Mouse (Mus musculus): ENCODE results near the gene Mark2. TPM values are rescaled to one million over a fixed set of nuclear protein-coding genes. Genes with fewer than 3 reads are reported as not detected.

Gene Mark2
- polyA plus RNA-seq, 1 experiment from 2014 or later: 44.3 TPM

DNA sequence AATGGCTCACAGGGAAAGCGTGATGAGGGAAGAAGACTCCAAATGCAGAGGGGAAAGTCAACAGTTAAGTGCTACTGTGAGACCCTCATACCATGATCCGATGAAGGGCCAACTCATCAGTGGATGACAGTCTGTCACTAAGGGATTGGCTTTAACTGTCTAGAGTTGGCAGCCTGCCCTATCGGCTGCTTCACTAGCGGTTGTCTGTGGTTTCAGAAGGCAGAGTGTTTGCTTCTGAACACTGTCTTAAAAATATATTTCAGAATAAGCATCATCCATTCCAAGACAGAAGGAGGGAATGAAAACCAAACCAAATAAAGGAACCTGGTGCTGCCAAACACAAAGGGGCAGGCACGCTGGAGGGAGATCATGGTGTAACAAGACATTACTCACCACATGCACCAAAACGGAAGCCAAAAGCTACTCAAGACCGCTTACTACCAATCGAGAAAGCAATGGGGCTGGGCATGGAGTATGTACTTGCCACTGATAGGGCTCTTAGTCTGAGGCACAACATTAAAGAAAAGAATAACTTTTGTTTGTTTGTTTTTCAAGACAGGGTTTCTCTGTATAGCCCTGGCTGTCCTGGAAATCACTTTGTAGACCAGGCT is 26.6 kb downstream of the Mark2 start:
- H3K4me3 ChIP-seq (ENCODE audit: low read depth, low read length): no peak overlapping the region
- peaks cover 13% of the 10 kb centered on the region; the same call in 1 of the 2 replicates for H3K4me1 ChIP-seq (ENCODE audit: control insufficient read depth, insufficient read depth, low read length)
- no peaks in the 10 kb centered on the region for H3K36me3 ChIP-seq (ENCODE audit: control insufficient read depth, insufficient read depth, low read length)
- WGBS: 71% methylated on average over 8 of the region's 8 CpGs
- no peak overlapping the region for H3K4me2 ChIP-seq (ENCODE audit: low read depth, low read length)
- H3K27ac ChIP-seq (ENCODE audit: low read depth, low read length): no peak overlapping the region
- H3K9ac ChIP-seq (replicated peaks; ENCODE audit: low read depth, low read length): no peak overlapping the region
- no peaks in the 10 kb centered on the region for H3K27me3 ChIP-seq (ENCODE audit: control insufficient read depth, insufficient read depth, low read length)
- ATAC-seq (ENCODE audit: low read depth): no peak
- no peaks in the 10 kb centered on the region for H3K9me3 ChIP-seq (ENCODE audit: control insufficient read depth, low read length)

DNA sequence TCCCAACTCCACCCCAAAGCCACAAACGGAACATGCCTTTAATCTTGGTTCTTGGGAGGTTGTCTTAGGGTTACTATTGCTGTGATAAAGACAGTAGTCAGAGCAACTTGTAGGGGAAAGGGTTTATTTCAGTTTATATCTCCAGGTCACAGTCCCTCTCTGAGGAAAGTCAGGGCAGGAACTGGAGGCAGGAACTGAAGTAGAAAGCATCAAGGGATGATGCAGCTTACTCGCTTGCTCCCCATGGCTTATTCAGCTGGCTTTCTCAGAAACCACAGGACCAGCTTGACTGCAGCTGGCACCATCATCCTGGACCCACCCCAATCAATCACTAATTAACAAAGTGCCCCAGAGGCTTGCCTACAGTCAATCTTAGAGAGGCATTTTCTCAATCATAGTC is 28.0 kb downstream of the Mark2 start:
- no peak for ATAC-seq (ENCODE audit: low read depth)
- Histone ChIP-seq H3K4me2 (ENCODE audit: low read depth, low read length) (no peak overlapping the region), H3K4me1 (ENCODE audit: control insufficient read depth, insufficient read depth, low read length) (peaks cover 21% of the 10 kb centered on the region; the same call in 1 of the 2 replicates), H3K27ac (ENCODE audit: low read depth, low read length) (no peak overlapping the region), H3K4me3 (ENCODE audit: low read depth, low read length) (no peak overlapping the region), H3K9me3 (ENCODE audit: control insufficient read depth, low read length) (no peaks in the 10 kb centered on the region), H3K9ac (replicated peaks; ENCODE audit: low read depth, low read length) (no peak overlapping the region), H3K27me3 (ENCODE audit: control insufficient read depth, insufficient read depth, low read length) (no peaks in the 10 kb centered on the region), H3K36me3 (ENCODE audit: control insufficient read depth, insufficient read depth, low read length) (no peaks in the 10 kb centered on the region)
- 83% methylated on average over 2 of the region's 2 CpGs for WGBS

DNA sequence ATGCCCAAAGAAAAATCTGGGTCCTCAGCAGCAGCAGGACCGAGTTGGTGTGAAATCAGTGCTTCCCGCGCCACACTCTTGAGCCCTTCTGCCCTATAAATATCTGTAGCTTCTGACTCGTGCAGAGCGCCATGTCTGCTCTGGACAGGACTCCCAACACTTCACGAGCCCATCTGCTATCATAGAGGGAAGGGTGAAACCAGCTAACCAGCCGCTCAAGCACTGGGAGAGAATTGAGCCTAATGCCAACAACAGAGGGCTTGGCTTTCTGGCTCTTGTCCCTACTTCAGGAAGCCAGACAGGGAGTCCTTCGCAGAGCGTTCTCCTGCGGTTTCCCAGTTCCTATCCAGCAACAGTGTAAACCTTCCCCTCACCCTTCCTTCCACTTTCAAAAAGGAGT is 30.4 kb downstream of the Mark2 start:
- no peak overlapping the region for H3K9ac ChIP-seq (replicated peaks; ENCODE audit: low read depth, low read length)
- H3K9me3 ChIP-seq (ENCODE audit: control insufficient read depth, low read length): no peaks in the 10 kb centered on the region
- H3K4me1 ChIP-seq (ENCODE audit: control insufficient read depth, insufficient read depth, low read length): peaks cover 34% of the 10 kb centered on the region
- 49% methylated on average over 10 of the region's 10 CpGs for WGBS
- ATAC-seq (ENCODE audit: low read depth): no peak
- no peak overlapping the region for H3K4me3 ChIP-seq (ENCODE audit: low read depth, low read length)
- no peak overlapping the region for H3K27ac ChIP-seq (ENCODE audit: low read depth, low read length)
- H3K36me3 ChIP-seq (ENCODE audit: control insufficient read depth, insufficient read depth, low read length): no peaks in the 10 kb centered on the region
- H3K4me2 ChIP-seq (ENCODE audit: low read depth, low read length): no peak overlapping the region
- no peaks in the 10 kb centered on the region for H3K27me3 ChIP-seq (ENCODE audit: control insufficient read depth, insufficient read depth, low read length)

DNA sequence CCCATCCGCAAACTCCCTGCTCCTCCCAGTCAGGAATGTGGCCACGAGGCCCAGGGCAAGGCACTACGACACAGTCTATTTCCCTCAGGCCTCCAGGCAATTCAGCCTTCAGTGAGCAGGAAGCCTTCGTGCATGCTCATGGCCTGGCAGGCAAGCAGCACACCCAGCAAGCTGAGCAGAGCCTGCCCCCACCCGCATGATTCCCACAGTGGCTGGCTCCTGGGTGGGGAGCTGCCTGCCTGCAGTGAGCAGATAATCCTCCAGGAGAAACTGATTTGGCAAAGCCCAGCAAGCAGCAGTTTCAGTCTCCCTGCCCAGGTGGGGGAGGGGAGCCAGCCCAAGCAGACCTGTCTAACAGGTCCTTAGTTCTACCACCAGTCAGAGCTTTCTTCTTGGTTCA is 31.0 kb downstream of the Mark2 start:
- Histone ChIP-seq H3K9ac (replicated peaks; ENCODE audit: low read depth, low read length) (no peak overlapping the region), H3K36me3 (ENCODE audit: control insufficient read depth, insufficient read depth, low read length) (no peaks in the 10 kb centered on the region), H3K27ac (ENCODE audit: low read depth, low read length) (no peak overlapping the region), H3K4me3 (ENCODE audit: low read depth, low read length) (no peak overlapping the region), H3K4me2 (ENCODE audit: low read depth, low read length) (no peak overlapping the region), H3K9me3 (ENCODE audit: control insufficient read depth, low read length) (no peaks in the 10 kb centered on the region), H3K4me1 (ENCODE audit: control insufficient read depth, insufficient read depth, low read length) (peaks cover 34% of the 10 kb centered on the region), H3K27me3 (ENCODE audit: control insufficient read depth, insufficient read depth, low read length) (no peaks in the 10 kb centered on the region)
- 17% methylated on average over 5 of the region's 5 CpGs for WGBS
- no peak for ATAC-seq (ENCODE audit: low read depth)

DNA sequence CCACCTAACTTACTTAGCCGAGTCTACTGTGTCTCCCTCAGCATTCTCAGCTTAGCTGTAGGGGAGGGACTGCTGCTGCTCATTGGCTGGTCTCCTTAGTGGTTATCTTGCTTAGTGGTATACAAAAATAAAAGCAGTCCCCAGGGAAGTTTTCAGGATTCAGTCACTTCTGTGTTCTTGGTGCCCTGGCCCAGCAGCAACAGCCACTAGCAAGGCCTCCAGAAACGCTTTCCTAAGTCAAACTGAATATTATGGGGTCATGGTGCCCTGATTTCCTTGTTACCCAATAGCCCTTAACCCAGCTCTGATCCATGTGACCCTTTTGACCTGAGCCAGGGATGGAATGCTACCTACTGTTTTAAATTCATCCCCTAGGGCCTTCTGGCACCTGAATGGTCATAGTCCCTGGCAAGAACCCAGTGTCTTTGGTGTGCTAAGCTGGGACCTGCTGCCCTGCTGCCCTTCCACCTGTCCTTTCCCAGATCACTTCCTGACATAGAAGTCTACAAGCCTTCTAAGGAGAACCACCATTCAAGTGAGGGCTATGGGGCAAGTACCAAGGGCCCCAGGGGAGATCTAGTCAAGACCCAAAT is 31.8 kb downstream of the Mark2 start:
- Histone ChIP-seq H3K27me3 (ENCODE audit: control insufficient read depth, insufficient read depth, low read length) (no peaks in the 10 kb centered on the region), H3K36me3 (ENCODE audit: control insufficient read depth, insufficient read depth, low read length) (no peaks in the 10 kb centered on the region), H3K9me3 (ENCODE audit: control insufficient read depth, low read length) (no peaks in the 10 kb centered on the region), H3K4me3 (ENCODE audit: low read depth, low read length) (no peak overlapping the region), H3K9ac (replicated peaks; ENCODE audit: low read depth, low read length) (no peak overlapping the region), H3K27ac (ENCODE audit: low read depth, low read length) (no peak overlapping the region), H3K4me1 (ENCODE audit: control insufficient read depth, insufficient read depth, low read length) (peaks cover 31% of the 10 kb centered on the region), H3K4me2 (ENCODE audit: low read depth, low read length) (no peak overlapping the region)
- WGBS: 81% methylated on average over 2 of the region's 2 CpGs
- ATAC-seq (ENCODE audit: low read depth): no peak

DNA sequence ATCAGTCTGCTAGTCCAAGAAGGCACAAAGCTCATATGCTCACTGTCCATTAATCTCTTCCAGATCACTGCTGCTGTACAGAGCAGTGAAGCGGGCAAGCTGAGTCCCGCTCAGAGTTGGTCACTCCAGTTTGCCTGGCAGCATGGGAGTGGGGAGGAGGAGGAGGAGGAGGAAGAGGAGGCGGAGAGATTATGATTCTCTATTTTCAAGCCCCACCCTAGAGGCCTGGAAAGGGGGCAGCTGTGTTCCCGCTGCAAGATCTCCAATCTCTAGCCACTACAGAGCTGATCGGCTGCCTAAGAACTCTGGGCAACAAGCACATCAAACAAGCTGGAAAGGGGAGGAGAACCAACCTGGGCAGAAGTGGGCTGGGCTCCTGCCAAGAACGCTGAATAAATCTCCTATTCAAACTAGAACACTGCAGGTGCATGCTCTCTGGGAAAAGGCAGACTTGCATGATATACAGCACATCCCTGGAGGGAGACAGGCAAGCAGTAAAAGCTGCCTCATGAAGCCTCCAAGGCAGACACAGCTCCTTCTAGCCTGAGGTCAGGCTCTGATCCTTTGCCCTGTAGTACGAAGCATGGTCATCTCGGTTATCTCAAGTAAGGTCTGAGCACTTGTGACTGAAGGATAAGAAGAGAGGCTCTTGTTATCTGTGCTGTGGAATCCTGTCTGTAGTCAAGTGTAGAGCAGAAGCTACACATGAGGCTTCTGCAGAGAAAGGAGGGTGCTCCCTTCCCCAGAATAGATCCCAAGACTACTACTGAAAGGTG is 33.5 kb downstream of the Mark2 start:
- Histone ChIP-seq H3K4me1 (ENCODE audit: control insufficient read depth, insufficient read depth, low read length) (peaks cover 31% of the 10 kb centered on the region), H3K9me3 (ENCODE audit: control insufficient read depth, low read length) (no peaks in the 10 kb centered on the region), H3K4me3 (ENCODE audit: low read depth, low read length) (no peak overlapping the region), H3K27me3 (ENCODE audit: control insufficient read depth, insufficient read depth, low read length) (no peaks in the 10 kb centered on the region), H3K4me2 (ENCODE audit: low read depth, low read length) (no peak overlapping the region), H3K36me3 (ENCODE audit: control insufficient read depth, insufficient read depth, low read length) (no peaks in the 10 kb centered on the region), H3K27ac (ENCODE audit: low read depth, low read length) (peak overlapping the region; percentile 55), H3K9ac (replicated peaks; ENCODE audit: low read depth, low read length) (no peak overlapping the region)
- ATAC-seq (ENCODE audit: low read depth): peak; percentile 74
- WGBS: 20% methylated on average over 8 of the region's 8 CpGs

DNA sequence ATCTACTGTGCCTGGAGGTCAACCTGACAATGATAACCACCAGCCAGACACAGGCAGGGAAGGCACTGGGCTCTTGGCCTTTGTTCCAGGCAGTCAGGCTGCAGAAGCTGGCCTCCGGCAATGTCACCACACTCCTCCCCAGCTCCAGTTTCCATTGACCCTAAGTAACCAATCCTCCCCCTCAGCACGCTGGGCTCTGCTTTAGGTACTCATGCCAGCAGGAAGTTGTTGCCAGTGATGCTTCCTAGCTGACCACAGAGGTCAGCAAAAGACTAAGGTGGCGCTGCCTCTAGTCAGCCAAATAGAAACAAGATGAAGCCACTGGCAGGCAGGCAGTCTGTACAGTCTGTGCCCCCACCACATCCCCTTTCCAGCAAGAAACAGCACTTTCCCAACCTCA is 34.7 kb downstream of the Mark2 start:
- WGBS: 70% methylated on average over 3 of the region's 3 CpGs
- no peaks in the 10 kb centered on the region for H3K27me3 ChIP-seq (ENCODE audit: control insufficient read depth, insufficient read depth, low read length)
- no peaks in the 10 kb centered on the region for H3K36me3 ChIP-seq (ENCODE audit: control insufficient read depth, insufficient read depth, low read length)
- H3K9ac ChIP-seq (replicated peaks; ENCODE audit: low read depth, low read length): no peak overlapping the region; the same call in 1 of the 2 replicates
- H3K4me1 ChIP-seq (ENCODE audit: control insufficient read depth, insufficient read depth, low read length): peaks cover 31% of the 10 kb centered on the region
- no peak overlapping the region for H3K4me2 ChIP-seq (ENCODE audit: low read depth, low read length)
- H3K9me3 ChIP-seq (ENCODE audit: control insufficient read depth, low read length): no peaks in the 10 kb centered on the region
- no peak overlapping the region for H3K4me3 ChIP-seq (ENCODE audit: low read depth, low read length)
- H3K27ac ChIP-seq (ENCODE audit: low read depth, low read length): no peak overlapping the region
- no peak for ATAC-seq (ENCODE audit: low read depth)

DNA sequence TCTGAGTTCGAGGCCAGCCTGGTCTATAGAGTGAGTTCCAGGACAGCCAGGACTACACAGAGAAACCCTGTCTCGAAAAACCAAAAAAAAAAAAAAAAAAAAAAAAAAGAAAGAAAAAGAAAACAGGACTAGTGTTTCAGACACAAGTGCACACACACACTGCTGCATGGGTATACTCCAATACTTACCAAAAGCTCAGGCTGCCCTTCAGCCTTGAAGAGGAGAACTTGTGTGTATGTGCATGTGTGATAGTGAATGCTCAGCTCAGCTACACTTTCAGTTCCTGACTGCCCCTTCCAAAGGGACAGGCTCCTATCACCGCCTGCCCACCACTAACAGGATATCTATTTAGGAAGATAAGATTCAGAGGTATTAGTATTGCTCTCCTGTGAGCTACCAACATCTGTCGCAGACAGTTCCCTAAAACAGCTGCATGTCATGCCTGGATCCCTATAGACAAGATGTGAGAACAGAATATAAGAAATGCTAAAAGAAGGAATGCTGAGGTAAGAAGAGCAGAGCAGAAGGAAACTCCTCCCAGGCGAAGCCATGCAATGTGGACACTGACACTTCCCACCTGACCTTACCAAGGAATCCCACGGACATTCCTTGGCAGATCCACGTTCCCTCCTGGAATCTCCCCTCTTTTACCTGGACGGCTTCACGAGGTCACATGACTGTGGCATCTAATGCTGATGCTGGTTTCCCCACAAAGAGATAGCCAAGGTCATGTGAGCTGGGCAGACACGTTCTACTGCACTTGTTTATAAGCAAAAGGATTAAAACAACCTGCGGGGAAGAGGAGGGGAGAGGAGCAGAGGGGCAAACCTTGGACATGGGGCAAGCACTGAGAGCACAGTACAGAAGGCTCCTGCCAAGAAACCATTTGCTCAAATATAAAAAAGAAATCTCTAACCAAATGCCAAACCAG is 36.0 kb downstream of the Mark2 start:
- Histone ChIP-seq H3K9ac (replicated peaks; ENCODE audit: low read depth, low read length) (no peak overlapping the region), H3K36me3 (ENCODE audit: control insufficient read depth, insufficient read depth, low read length) (no peaks in the 10 kb centered on the region), H3K4me1 (ENCODE audit: control insufficient read depth, insufficient read depth, low read length) (peaks cover 26% of the 10 kb centered on the region), H3K9me3 (ENCODE audit: control insufficient read depth, low read length) (no peaks in the 10 kb centered on the region), H3K4me2 (ENCODE audit: low read depth, low read length) (no peak overlapping the region), H3K4me3 (ENCODE audit: low read depth, low read length) (no peak overlapping the region), H3K27me3 (ENCODE audit: control insufficient read depth, insufficient read depth, low read length) (no peaks in the 10 kb centered on the region), H3K27ac (ENCODE audit: low read depth, low read length) (no peak overlapping the region)
- WGBS: 91% methylated on average over 10 of the region's 11 CpGs
- no peak for ATAC-seq (ENCODE audit: low read depth)

Measured in neural tube, embryonic 14.5 days (tissue).